Mouse (Mus musculus) bone marrow macrophage, adult 2 months (primary cell): ENCODE results near the gene Megf11.

Source experiments
- CTCF ChIP-seq: IDR thresholded peaks from 2 replicates; pipeline ENCODE4 v1.5.1; 2012; ENCODE audit warnings: low read depth, mild to moderate bottlenecking, low read length, moderate library complexity
- POLR2A ChIP-seq: IDR thresholded peaks from 2 replicates; pipeline ENCODE4 v1.6.1; 2012; ENCODE audit warnings: mild to moderate bottlenecking, low read depth, low read length, borderline replicate concordance

DNA sequence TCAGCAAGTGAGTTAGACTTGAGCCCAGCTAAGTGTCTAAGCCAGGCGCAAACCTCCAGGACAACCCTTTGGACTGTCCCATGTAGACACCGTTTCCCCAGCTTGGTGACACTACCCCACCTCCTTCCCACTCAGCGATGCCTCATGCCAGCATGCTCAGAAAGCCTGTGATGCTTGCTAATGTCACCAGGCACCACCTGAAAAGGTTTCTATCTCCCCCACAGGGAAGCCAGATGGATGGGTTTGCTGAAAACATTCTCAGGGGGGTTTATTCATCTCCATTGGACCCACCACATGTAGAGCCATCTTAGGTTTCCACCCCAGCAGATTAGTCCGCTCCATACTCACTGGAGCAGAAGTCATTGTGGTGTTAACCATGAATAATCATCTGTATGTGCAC lies 237.9 kb downstream of the Megf11 start:
- TF ChIP-seq POLR2A (no peak), CTCF (no peak)
